Mouse (Mus musculus) megakaryocyte, embryonic 14.5 days (primary cell): ENCODE results near the gene Farsa.

ENCODE experiments used
- FLI1 ChIP-seq: IDR thresholded peaks from 2 replicates; pipeline ENCODE4 v1.6.1; 2012; ENCODE audit warnings: low read length, inconsistent platforms, mixed read lengths
- GATA1 ChIP-seq: IDR thresholded peaks from 3 replicates; pipeline ENCODE4 v1.6.1; 2012; ENCODE audit warnings: mixed read lengths, low read length, inconsistent platforms, borderline replicate concordance

DNA sequence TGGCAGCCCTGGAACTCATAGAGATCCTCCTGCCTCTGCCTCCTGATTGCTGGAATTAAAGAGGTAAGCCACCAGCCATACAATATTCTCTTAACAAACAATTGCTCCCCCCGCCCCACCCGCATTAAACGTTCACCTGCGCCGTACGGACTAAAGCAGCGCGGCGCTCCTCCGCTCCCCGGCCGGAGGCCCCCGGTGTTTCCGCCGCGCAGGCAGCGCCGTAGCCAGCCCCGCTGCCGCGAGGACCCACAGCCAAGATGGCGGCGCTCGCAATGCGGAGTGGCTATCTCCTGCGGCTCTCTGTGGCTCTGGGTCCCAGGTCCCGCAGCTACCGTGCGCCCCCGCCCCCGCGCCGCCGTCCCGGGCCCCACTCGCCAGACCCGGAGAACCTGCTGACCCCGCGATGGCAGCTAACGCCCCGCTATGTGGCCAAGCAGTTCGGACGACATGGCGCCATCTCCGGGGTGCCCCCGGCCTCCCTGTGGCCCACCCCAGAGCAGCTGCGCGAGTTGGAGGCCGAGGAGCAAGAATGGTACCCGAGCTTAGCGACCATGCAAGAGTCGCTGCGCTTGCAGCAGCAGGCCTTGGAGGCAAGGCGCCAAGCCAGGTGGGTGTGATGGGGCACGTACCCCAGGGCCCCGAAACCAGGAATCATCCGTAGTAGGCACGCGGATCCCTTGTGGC is 24.6 kb upstream of the Farsa start:
- TF ChIP-seq GATA1: no peak
- no peak for TF ChIP-seq FLI1
